Mouse (Mus musculus): ENCODE measurements around the gene Rpl22. TPM values are rescaled to one million over a fixed set of nuclear protein-coding genes. Genes with fewer than 3 reads are reported as not detected.

The Rpl22 gene
- total RNA-seq, 2 experiments from 2014 or later, result 233 to 251 TPM

DNA sequence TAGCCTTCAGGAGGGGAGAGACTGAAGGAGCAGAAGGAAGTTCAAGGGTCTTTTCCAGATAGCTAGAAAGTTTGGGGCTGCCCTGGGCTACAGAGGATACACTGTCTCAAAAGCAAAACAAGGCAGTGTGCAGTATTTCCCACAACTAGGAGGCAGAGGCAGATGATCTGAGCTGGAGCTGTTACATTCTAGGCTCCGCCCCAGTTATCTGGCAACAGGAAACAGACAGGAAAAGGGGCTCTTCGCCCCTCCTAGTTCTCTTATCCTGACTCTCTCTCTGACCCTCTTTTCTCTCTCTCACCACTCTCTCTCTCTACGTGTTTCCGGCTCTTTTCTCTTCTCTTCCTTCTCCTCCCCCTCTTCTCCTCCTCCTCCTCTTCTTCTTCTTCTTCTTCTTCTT is 29.6 kb upstream of the Rpl22 start:
- intact Hi-C loops (cut with DNase I; ENCODE audit: low total_unique reads), result no loop called here
- no peak for DNase-seq

DNA sequence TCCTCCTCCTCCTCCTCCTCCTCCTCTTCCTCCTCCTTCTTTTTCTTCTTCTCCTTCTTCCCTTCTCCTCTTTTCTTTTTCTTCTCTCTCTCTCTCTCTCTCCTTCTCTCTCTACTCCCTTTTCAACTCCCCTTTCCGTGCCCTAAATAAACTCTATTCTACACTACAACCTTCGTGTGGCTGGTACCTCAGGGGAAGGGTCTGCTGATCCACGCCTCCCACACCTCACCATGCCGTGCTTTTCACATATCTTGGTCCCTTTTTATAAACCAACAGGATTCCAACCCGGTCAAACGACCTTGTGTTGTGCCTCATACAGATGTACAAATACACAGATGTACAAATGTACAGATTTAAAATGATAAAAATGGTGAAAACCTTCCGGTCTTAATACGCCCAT is 29.2 kb upstream of the Rpl22 start:
- DNase-seq, result no peak
- intact Hi-C loops (cut with DNase I; ENCODE audit: low total_unique reads), result no loop called here

DNA sequence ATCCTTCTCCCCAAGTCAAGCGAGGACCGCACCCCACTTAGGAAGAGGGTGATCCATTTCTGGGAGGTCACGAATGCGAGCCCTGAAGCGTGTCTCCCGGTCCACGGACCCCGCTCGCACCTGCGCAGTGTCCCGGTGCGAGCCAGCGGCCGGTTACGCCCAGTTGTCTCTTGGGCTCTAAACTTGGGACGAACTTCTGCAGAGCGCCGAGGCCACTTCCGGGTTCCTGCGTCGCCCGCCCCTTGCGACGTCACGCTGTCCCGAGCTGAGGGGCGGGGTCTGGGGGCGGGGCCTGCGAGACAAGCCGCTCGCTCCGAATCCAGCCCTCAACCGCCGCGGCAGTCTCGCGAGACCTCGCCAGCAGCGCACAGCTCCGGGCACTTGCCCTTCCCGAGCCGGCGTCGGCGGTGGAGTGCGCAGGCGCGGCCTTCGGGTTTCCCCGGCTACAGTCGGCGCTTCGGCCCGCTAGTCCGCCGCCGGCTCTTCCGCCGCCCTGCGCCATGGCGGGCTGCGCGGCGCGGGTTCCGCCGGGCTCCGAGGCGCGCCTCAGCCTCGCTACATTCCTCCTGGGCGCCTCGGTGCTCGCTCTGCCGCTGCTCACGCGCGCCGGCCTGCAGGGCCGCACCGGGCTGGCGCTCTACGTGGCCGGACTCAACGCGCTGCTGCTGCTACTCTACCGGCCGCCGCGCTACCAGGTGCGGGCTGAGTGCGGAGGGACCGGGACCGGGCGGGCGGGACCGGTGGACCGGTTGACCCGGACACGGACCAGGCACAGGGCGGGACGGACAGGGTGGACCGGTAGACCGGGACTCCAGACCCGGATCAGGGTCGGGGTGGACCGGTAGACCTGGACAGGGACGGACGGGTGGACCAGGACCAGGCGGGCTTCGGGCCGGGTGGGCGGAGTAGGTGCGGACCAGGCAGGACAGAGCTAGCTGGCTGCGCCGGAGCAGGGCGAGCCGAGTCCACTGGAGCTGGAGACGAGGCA is 28.4 kb upstream of the Rpl22 start, which contains the start of gene Icmt:
Gene Icmt (plus strand): TSS at position 354 of the 988 bp plus-strand sequence.
- DNase-seq, result peak; percentile 100

DNA sequence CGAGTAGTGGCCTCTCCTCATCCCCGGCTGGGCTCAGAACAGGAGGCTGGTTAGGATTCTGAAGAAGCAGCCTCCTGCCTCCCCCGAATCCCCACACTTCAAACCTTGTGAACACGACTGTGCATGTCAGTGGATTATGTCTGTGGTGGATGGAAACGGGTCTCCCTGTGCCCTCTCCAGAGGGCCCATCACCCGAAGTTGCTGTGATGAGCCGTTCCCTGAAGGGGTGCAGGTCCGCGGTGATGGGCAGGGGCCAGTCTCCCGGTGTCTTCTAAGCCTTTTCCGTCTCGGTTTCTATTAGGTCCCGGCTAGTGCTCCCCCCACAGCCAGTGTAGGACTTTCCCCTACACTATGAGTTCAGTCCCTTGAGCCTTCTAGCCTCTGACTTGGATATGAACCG is 26.7 kb upstream of the Rpl22 start:
- intact Hi-C loops (cut with DNase I; ENCODE audit: low total_unique reads), result no loop called here
- DNase-seq, result no peak

More for the DNA sequence above, 28.4 kb upstream of the Rpl22 start, which contains the start of gene Icmt:
- intact Hi-C loops (cut with DNase I; ENCODE audit: low total_unique reads), result no loop called here

DNA sequence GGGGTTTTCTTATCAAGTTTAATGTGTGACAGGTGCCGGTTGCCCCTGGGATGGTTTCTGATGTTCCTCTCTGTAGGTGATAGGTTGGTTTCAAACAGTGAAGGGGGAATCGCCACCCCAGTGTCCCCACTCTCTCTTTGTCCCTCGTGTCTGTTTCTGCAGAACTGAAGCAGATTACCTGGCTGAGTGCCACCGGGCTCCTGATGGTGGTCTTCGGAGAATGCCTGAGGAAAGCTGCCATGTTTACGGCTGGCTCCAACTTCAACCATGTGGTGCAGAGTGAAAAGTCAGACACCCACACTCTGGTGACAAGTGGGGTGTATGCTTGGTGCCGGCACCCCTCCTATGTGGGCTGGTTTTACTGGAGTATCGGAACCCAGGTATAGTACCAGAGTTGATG is 25.2 kb upstream of the Rpl22 start:
- no peak for DNase-seq
- intact Hi-C loops (cut with DNase I; ENCODE audit: low total_unique reads), result no loop called here

DNA sequence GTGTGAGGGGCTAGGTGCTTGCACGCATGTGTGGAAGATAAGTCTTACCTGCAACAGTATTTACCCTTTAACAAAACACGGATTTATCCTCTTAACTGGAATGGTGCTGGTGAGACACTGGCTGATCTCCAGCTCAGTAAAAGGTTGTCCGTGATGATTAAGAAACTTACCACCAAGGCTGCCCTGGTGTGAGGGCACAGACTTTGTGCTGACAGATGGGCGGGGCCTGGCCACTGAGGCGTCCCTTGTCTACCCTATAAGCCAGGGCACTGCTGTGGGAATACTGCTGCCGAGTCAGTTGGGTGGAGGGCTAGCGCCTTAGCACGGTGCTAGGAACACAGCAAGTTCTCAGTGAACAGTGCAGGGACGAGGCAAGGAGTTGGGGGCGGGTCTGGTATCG is 23.5 kb upstream of the Rpl22 start:
- DNase-seq, result no peak

DNA sequence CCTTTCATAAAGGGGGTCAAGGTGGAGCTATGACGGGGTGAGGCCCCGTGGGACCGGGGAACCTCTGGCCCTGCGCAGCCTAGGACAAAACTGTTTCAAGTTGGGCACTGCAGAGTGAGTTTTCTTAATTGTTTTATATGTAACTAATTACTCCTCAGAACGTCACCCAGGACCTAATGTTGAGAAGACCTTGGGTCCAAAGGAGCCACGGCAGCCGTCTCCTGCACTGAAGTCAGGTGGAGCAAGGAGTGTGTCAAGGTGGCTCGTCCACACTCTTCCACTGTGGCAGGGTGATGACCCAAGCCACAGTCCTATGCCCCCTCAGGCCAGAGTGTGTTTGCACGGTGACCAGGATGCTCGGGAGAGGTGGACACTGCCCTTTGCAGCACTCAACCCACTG is 22.4 kb upstream of the Rpl22 start:
- intact Hi-C loops (cut with DNase I; ENCODE audit: low total_unique reads), result no loop called here
- no peak for DNase-seq

More for the DNA sequence above, 23.5 kb upstream of the Rpl22 start:
- intact Hi-C loops (cut with DNase I; ENCODE audit: low total_unique reads), result no loop called here

DNA sequence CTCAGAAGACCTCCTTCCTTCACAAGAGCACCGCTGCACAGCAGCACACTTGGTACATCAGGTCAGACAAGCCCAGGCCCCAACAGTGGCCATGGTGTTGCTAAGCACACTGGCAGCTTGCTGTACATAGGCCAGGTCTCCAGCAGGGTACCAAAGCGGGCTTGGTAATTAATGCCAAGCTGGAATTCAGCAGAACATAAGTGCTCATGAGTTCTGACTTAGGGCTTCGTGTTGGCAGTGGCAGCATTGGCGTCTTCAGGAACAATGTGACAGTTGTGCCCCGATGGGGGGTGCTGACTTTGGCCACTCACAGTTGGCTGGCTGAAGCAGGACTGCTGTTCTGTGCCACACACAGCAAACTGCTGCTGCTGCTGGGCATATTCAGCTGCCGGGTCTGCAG is 20.9 kb upstream of the Rpl22 start:
- no peak for DNase-seq
- intact Hi-C loops (cut with DNase I; ENCODE audit: low total_unique reads), result no loop called here

DNA sequence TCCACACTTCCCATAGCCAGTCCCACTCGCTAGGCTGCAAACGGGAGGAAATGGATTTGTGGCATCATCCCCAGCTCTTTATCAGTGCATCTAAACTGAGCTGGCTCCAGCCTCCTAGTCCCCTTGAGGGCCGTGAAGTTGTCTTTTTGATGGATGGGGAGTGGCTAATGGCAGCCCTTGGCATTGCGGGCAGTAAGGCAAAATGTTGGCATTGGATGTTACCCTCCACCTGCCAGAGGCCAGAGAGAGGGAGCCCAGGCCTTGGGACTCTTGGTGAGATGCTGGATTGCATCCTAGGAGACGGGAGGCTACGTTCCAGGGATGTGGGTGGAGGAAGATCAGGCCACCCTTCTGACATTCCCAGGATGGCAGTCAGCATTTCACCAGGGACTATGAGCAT is 19.6 kb upstream of the Rpl22 start:
- intact Hi-C loops (cut with DNase I; ENCODE audit: low total_unique reads), result no loop called here
- no peak for DNase-seq

DNA sequence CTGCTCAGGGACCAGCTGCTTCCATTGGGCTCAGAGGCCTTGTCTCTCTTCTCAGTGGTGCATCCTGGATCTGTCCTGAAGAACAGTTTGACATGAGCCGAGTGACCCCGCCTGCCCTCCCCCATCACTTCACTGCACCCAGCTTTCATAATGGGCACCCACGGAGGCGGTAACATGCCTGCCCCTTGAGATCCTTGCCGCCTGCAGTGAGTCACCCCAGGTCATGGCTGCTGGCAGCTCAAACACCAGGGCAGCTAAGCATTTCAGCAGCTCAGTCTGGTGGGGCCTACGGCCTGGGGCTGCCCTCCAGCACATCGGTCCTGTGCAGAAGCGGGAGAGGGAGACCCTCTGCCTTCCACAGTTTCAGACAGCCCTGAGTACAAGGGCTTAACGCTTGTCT is 18.0 kb upstream of the Rpl22 start:
- no peak for DNase-seq
- intact Hi-C loops (cut with DNase I; ENCODE audit: low total_unique reads), result no loop called here

DNA sequence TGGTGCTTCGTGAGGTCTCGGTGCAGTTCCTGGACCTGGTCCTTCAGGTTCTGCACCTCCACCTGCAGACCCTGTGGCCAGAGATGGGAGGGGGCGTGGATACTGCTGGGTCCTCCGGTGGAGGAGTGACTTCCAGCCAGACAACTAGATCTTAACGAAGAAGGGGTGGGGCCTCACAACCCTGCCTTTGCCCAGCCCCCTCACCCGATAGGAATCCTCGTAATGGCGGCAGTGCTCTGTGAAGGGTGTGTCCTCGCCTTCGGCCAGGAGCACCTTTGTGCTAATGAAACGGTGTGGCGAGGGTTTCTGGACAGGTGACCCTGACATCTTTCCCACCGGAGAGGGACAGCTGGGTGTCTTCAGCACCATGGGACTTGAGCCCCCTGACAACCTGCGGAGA is 13.4 kb upstream of the Rpl22 start:
- intact Hi-C loops (cut with DNase I; ENCODE audit: low total_unique reads), result no loop called here
- DNase-seq, result no peak

DNA sequence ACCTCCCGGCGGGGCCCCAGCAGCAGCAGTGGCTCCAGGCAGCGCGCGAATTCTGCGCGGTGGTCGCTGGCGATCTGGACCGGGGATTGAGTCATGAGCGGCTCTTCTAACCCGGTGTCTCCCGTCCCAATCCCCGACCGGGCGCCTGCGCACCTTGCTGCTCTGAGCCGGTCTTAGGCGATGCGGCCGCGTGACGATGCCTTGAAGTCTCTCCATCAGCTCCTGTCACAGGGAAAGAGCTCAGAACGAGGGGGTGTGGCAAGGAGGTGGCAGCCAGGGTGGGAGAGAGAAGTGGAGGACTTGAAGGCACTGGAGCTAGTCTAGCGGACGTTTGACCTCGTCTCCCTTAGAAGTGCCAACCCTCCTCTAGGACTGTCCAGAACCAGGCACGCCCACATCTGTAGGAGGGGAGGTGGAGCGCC is 12.3 kb upstream of the Rpl22 start:
- intact Hi-C loops (cut with DNase I; ENCODE audit: low total_unique reads), result no loop called here
- DNase-seq, result no peak

DNA sequence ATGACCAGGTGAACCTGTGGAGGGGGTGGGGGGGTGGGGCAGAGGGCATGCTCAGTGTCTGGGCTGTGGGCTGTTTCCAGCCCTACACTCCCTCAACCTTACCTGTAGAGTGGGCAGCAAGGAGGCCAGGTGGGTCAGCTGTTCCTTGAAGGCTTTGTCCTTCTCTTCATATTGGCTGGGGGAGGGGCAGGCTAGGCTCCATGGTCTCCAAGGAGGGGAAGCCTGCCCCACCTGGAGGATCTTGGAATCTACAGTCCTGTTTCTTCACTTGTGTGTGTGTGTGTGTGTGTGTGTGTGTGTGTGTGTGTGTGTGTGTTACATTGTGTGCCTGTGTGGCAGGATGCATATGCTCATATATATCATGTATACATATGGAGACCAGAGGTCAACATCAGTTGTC is 11.6 kb upstream of the Rpl22 start:
- DNase-seq, result no peak
- intact Hi-C loops (cut with DNase I; ENCODE audit: low total_unique reads), result no loop called here

DNA sequence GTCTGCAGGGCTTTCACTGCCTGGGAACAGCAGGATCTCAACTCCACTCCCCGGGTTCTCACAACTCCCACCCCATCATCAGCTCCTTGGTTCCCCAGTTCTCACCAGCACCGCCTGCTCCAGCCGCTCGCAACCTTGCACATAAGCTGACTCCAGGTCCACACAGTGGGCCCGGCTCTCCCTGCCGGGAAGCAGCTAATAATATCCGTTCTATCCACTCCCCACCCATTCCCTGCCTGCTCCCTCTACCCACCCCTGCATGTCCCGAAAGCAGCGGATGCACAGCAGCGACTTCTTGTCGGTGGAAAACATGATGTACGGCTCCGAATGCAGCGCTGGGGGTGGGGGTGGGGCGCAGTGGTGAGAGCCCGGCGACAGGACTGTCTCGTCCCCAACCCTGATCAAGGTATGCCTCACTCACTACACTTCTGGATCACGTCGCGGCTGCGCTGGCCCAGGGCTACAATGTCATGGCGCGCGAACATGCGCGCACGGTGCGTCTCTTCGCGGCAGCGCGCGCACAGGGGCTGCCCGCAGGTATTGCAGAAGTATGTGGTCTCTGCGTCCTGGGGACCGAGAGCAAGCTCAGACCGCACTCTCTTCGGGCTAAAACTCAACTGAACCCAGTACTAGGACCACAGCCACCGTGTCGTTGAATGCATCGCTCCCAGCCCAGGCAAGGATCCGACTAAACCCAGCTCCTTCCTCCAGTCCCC is 9.9 kb upstream of the Rpl22 start:
- intact Hi-C loops (cut with DNase I; ENCODE audit: low total_unique reads), result no loop called here
- no peak for DNase-seq

DNA sequence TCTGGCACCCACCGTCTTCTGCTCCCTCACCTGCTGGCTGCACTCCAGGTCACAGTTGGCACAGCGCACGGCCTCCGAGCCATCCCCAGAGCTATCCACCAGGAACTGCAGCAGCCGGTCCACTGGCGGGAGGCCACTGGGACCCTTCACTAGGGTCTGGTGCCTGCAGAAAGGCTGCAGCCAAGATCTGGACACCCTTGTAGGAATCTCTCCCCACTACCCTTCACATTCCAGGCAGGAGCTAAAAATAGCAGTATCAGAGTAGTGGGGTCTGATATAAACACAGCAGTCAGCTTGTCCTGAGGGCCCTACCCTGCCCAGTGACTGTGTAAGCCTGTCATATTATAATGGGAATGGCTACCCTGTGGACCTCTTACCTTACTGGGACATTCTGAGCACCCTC is 7.9 kb upstream of the Rpl22 start:
- intact Hi-C loops (cut with DNase I; ENCODE audit: low total_unique reads), result no loop called here
- DNase-seq, result no peak

DNA sequence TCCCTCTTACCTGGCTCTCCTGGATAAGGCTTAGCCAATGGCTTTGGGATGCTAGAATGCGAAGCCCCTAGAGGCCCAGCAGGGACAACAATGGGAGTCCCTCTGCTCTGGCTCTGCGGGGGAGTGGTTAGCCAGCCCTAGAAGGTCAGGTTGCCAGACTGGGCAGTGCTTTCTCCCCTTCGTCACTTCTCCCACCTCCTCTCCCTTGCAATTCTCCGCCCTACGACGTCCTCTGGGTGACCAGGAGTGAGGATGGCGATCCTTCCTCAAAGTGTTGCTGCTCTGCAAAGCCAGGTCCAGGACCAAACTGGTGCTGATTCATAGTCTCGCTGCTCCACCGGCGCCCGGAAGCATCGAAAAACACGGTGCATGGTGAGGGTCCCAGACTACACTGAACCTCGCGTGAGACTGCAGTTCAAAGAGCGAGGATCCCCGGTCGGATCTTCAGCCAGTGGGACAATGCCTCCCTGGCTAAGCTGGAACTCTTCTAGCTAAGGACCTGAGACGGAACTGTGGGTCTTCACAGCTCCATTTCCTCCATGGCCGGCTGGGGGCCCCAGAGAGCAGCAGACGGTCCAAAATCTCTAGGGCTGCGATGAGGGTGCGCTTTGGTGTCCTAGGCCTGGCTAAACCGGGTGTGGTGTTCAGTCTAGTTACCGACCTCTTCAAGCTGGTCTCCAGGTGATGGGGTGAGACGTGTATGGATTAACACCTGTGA is 6.9 kb upstream of the Rpl22 start, which contains the start of gene Rnf207:
Gene Rnf207 (minus strand): TSS at position 477 of the 718 bp plus-strand sequence.
- peak; percentile 51 for DNase-seq
- intact Hi-C loops (cut with DNase I; ENCODE audit: low total_unique reads), result no loop called here

DNA sequence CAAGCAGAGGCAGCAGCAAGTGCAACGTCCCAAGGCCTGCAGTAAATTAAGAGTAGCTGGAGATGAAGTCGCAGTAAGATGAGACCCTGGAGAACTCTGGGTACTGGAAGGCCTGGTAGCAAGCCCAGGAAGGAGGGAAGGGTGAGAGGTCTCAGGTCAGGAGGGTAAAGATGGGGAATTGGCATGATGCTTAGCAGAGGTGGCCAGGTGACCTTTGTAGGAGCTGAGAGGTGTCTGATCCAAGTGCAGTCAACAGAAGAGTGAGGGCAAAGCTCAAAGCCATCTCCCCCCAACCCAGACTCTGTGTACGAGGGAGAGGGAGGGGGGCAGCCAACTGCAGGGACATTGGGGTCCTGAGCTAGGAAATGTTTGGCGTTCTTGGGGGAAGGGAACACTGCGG is 4.1 kb upstream of the Rpl22 start:
- no peak for DNase-seq
- intact Hi-C loops (cut with DNase I; ENCODE audit: low total_unique reads), result no loop called here

DNA sequence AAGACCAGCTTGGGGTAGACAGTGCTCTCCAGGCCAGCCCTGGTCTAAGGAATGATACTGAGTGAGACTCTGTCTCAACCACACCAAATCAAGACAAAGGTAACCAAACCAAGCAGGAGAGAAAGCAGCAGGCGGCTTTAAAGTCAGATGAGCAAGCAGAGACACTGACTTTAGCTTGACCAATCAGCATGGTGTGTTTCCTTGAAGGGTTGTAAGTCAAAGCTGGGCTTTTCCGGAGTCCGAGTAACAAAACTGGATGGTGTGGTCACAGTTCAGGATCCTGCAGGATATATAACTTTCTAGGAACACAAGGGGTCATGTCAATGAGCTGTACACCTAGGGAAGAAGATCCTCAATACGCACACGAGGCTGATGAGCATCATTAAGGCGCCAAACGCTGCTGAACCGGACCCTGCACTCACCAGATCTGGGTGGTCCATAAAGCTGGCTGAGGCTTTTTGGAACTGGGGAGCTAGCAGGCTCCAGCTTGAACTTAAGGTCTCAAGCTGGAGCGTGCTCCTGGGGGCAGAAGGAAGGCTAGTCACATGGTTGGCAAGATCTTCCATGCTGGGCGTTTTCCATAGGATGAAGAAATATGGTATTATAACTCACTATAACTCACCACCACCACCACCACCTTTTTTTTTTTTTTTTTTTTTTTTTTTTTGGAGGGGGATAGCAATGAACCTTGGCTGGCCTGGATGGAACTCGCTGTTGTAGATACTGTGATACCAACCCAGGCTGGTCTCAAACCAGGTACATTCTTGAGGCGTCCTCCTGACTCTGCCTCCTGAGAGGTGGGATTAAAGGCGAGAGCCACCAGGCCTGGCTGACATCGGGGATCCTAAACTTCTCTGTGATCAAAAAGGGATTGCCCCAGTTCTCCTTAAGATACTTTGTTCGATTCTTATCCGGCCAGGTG is 640 bp upstream of the Rpl22 start:
- DNase-seq, result no peak

DNA sequence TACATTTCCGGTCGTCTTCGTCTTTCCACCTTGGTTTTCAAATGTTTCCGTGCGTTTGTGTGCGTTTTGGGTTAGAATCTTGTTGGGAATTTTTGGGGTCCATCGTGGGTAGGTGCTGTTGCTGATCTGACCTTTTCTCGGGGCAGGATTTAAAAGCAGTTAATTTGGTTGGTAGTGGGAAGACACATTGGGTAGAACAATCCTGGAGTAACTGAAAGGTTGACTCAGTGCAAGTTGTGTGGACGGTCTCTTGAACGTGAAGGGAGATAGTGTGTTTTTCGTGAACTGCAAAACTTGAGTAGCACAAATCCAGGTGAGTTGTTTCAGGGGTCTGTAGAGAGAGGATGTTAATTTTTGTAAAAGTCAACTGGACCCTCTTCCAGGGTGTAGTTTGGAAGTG is 1.0 kb downstream of the Rpl22 start:
- intact Hi-C loops (cut with DNase I; ENCODE audit: low total_unique reads), result no loop called here
- DNase-seq, result no peak

More for the DNA sequence above, 640 bp upstream of the Rpl22 start:
- intact Hi-C loops (cut with DNase I; ENCODE audit: low total_unique reads), result no loop called here
